Mouse (Mus musculus): ENCODE results near the gene Tmem196. TPM values are rescaled to one million over a fixed set of nuclear protein-coding genes. Genes with fewer than 3 reads are reported as not detected.

Gene Tmem196
- not detected for polyA plus RNA-seq (2012; fragmentation: generic; extraction: Trizol)

GRCm38 (mm10) chr12:119945589-119946310 is at the start of gene Tmem196:
TSS of gene Tmem196 (plus strand) at chr12:119945822.

Data from C3H10T1/2 (cell line).